Mouse (Mus musculus) R1 (cell line): ENCODE data around the gene Pira2.
"Not testable (repeated sequence)": the region's sequence is repeated elsewhere in the genome, so short reads cannot be mapped to it uniquely, and the experiment has no call there.

Experiments used
- DNase-seq: peaks from one replicate; pipeline ENCODE4 v3.0.0-alpha.2; 2018; ENCODE audit warnings: low read depth, low spot score

Pira2 gene

DNA sequence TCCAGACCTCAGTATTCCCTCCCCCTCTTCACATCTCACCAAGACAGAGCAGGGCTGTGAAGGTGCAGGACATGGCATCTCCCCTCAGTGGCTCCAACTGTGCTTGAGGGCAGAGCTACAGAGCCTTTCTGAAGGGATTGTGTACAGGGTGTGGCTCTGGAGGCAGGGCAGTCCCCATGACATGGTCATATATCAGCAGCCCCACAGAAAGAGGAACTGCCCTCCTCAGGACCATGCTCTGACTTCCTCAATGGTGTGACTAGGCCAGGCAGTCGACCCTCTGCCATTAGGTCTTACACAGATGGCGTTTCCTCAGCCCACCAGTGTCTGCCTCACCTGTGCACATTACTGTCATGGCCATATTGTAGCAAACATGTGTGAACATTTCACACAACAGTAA lies at the start of gene Pira2:
TSS of gene Pira2 (minus strand) at position 101 of the 400 bp plus-strand sequence.
- DNase-seq: not testable (repeated sequence)

DNA sequence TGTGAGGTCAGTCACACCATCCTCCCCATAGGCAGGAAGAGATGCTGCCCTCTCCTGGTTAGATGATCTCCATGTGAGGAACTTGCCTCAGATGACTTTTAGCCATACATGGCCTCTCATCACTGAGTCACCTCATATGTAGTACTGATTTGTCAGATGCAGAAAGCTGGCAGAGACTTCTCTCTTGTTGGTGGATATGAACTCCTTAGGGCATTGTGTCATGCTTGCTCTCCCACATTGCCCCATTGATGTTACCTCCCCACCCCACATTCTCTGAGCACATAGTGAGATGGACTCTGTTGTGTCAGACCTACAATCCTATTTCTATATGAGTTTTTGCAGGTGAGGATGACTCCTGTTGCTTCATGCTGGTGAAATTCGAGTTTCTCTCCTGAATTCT lies 30.2 kb upstream of the Pira2 start:
- not testable (repeated sequence) for DNase-seq

DNA sequence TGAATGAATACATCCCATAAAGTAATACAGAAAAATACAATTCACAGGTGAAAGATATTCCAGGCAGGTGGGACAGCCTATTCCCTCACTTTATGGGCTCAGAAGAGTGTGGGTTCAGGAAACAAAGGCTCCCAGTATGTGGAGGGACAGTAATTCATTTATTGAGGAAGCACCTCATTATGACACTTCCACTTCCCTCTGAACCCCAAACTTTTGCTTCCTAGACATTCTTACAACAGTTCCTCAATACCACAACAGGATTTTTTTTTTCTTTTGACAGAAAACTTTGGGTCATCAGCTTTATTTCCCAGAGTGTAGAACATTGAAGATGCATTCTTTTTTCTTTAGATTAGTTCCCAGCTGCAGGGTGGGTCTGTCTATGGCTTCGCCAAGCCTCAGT lies 7.0 kb downstream of the Pira2 start:
- DNase-seq: not testable (repeated sequence)

DNA sequence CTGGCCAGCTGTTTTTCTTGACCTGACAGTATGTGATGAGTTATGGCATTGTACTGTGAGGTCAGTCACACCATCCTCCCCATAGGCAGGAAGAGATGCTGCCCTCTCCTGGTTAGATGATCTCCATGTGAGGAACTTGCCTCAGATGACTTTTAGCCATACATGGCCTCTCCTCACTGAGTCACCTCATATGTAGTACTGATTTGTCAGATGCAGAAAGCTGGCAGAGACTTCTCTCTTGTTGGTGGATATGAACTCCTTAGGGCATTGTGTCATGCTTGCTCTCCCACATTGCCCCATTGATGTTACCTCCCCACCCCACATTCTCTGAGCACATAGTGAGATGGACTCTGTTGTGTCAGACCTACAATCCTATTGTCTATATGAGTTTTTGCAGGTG lies 14.2 kb downstream of the Pira2 start:
- DNase-seq: not testable (repeated sequence)

DNA sequence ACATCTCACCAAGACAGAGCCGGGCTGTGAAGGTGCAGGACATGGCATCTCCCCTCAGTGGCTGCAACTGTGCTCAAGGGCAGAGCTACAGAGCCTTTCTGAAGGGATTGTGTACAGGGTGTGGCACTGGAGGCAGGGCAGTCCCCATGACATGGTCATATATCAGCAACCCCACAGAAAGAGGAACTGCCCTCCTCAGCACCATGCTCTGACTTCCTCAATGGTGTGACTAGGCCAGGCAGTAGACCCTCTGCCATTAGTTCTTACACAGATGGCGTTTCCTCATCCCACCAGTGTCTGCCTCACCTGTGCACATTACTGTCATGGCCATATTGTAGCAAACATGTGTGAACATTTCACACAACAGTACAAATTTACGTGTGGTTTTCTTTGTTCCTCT lies 19.3 kb downstream of the Pira2 start, which contains the start of gene Gm15448:
TSS of gene Gm15448 (minus strand) at position 89 of the 400 bp plus-strand sequence.
- DNase-seq: not testable (repeated sequence)

DNA sequence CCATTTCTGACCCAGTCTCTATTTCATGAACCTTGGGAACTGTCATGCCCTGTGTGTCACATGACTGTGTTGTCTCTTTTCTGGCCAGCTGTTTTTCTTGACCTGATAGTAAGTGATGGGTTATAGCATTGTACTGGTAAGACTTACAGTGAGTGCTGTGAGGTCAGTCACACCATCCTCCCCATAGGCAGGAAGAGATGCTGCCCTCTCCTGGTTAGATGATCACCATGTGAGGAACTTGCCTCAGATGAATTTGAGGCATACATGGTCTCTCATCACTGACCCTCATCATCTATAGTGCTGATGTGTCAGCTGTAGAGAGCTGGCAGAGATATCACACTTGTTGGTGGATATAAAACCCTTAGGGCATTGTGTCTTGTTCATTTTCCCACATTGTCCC lies 32.9 kb downstream of the Pira2 start:
- not testable (repeated sequence) for DNase-seq

DNA sequence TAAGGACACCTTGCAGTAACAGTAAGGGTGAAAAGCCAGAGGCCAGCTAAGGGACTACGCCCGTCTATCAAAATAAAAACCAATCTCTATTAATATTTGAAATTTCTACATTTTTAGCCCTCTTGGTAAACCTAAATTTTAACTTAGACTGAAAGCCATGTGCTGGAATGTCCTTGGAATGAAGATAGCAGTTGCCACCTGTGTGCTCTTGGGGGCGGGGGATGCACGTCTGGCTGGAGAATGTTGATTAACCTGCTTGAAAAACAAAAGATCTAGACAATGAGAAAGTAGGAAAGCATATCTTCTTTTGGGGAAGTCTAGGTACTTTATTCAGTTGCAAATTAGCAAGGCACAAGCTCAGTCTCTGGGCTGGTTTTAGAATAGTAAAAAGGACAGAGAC lies 41.9 kb downstream of the Pira2 start:
- not testable (repeated sequence) for DNase-seq

DNA sequence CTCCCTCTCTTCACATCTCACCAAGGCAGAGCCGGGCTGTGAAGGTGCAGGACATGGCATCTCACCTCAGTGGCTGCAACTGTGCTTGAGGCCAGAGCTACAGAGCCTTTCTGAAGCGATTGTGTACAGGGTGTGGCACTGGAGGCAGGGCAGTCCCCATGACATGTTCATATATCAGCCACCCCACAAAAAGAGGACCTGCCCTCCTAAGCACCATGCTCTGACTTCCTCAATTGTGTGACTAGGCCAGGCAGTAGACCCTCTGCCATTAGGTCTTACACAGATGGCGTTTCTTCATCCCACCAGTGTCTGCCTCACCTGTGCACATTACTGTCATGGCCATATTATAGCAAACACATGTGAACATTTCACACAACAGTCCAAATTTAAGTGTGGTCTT lies 44.9 kb downstream of the Pira2 start:
- DNase-seq: not testable (repeated sequence)

DNA sequence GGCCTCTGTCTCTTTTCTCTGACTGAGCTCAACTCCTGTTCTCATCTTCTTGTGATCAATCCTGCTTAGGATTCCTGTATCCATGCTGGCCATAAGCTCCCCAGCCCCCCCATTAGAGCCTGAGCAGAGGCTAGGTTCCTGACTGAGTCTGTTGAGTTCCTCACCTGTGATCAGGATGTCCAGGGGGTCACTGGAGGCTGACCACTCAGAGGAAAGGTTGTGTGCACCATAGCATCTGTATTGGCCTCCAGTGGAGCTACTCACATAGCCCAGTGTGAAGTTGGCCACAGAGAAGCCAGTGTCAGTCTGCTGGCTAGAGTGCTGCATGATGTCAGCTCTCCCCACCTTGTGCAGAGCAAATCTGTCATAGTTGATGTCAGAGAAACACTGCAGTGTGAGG lies 48.6 kb downstream of the Pira2 start:
- not testable (repeated sequence) for DNase-seq
